ENCODE assay signal across 24 mouse cellular contexts in the genomic region with DNA sequence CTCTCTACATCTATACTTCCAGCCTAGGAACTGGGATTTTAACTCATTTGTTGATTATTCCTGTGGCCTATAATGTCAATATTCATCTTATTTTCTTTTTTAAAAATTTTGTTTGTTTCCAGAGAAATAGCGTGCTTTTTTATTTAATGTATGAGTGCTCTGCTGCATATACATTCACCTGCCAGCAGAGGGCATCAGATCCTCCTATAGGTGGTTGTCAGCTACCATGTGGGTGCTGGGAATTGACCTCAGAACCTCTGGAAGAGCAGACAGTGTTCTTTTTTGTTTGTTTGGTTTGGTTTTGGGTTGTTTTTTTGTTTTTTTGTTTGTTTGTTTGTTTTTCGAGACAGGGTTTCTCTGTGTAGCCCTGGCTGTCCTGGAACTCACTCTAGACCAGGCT. TPM values are rescaled to one million over a fixed set of nuclear protein-coding genes. Genes with fewer than 3 reads are reported as not detected.
DNase-seq lines count a peak whose midpoint lies in the region; ATAC-seq and TF ChIP-seq lines count a peak whose summit lies in the region.
"Had no signal": no experiment of that assay in that cellular context is flagged by ENCODE, and none has a peak within 500 bp of the region (broad histone marks: within the 10 kb centered on the region; RNA-seq: fewer than 3 reads in every experiment).

No protein-coding gene starts in this region.

- no peak overlapping the region for H3K27ac ChIP-seq in intestine, postnatal 0 days (ENCODE audit: low read depth, low read length)
- no peak overlapping the region for H3K27ac ChIP-seq in intestine, embryonic 16.5 days (ENCODE audit: low read length)
- no peak overlapping the region for H3K27ac ChIP-seq in lung, postnatal 0 days (ENCODE audit: low read length)
- H3K27ac ChIP-seq in limb, embryonic 10.5 days, result no peak overlapping the region
- H3K27ac ChIP-seq: embryonic facial prominence, embryonic 15.5 days; forebrain, embryonic 10.5 days; limb, embryonic 15.5 days; lung, embryonic 15.5 days; midbrain, embryonic 12.5 days; neural tube, embryonic 12.5 days had no signal

- no peaks in the 10 kb centered on the region for H3K27me3 ChIP-seq in intestine, postnatal 0 days (replicated peaks; ENCODE audit: control insufficient read depth, insufficient read depth, low read length)
- no peaks in the 10 kb centered on the region for H3K27me3 ChIP-seq in intestine, embryonic 16.5 days (replicated peaks; ENCODE audit: control insufficient read depth, insufficient read depth, low read length)
- H3K27me3 ChIP-seq in lung, postnatal 0 days (replicated peaks; ENCODE audit: insufficient read depth, low read length), result no peaks in the 10 kb centered on the region
- H3K27me3 ChIP-seq in limb, embryonic 10.5 days (ENCODE audit: low read depth, poor library complexity, severe bottlenecking), result no peaks in the 10 kb centered on the region
- H3K27me3 ChIP-seq: embryonic facial prominence, embryonic 15.5 days; limb, embryonic 15.5 days; lung, embryonic 15.5 days; midbrain, embryonic 12.5 days; neural tube, embryonic 12.5 days had no signal

- no peak overlapping the region for H3K4me2 ChIP-seq in intestine, postnatal 0 days (replicated peaks; ENCODE audit: low read depth)
- no peak overlapping the region for H3K4me2 ChIP-seq in intestine, embryonic 16.5 days (ENCODE audit: low read depth, low read length)
- no peak overlapping the region for H3K4me2 ChIP-seq in lung, postnatal 0 days (replicated peaks; ENCODE audit: low read depth, low read length)
- H3K4me2 ChIP-seq: embryonic facial prominence, embryonic 15.5 days; limb, embryonic 15.5 days; lung, embryonic 15.5 days; midbrain, embryonic 12.5 days; neural tube, embryonic 12.5 days had no signal

- no peaks in the 10 kb centered on the region for H3K9me3 ChIP-seq in intestine, postnatal 0 days (ENCODE audit: control insufficient read depth)
- no peaks in the 10 kb centered on the region for H3K9me3 ChIP-seq in intestine, embryonic 16.5 days (ENCODE audit: control insufficient read depth, low read length)
- no peaks in the 10 kb centered on the region for H3K9me3 ChIP-seq in lung, postnatal 0 days (ENCODE audit: low read length)
- no peaks in the 10 kb centered on the region for H3K9me3 ChIP-seq in limb, embryonic 10.5 days (replicated peaks)
- H3K9me3 ChIP-seq: embryonic facial prominence, embryonic 15.5 days; limb, embryonic 15.5 days; lung, embryonic 15.5 days; midbrain, embryonic 12.5 days; neural tube, embryonic 12.5 days had no signal

- H3K9ac ChIP-seq in intestine, postnatal 0 days (ENCODE audit: low read depth, low read length), result no peak overlapping the region
- no peak overlapping the region for H3K9ac ChIP-seq in intestine, embryonic 16.5 days (ENCODE audit: low read depth, low read length)
- H3K9ac ChIP-seq in lung, postnatal 0 days (replicated peaks; ENCODE audit: low read depth), result no peak overlapping the region
- H3K9ac ChIP-seq: embryonic facial prominence, embryonic 15.5 days; limb, embryonic 15.5 days; lung, embryonic 15.5 days; midbrain, embryonic 12.5 days; neural tube, embryonic 12.5 days had no signal

- no peak overlapping the region for H3K4me3 ChIP-seq in intestine, postnatal 0 days (ENCODE audit: low read depth, low read length)
- no peak overlapping the region for H3K4me3 ChIP-seq in intestine, embryonic 16.5 days (ENCODE audit: low read length)
- H3K4me3 ChIP-seq in lung, postnatal 0 days (ENCODE audit: low read depth, low read length), result no peak overlapping the region
- no peak overlapping the region for H3K4me3 ChIP-seq in limb, embryonic 10.5 days
- H3K4me3 ChIP-seq: embryonic facial prominence, embryonic 15.5 days; forebrain, embryonic 10.5 days; limb, embryonic 15.5 days; lung, embryonic 15.5 days; midbrain, embryonic 12.5 days; neural tube, embryonic 12.5 days had no signal

- DNase-seq in lung, postnatal 0 days (ENCODE audit: low spot score), result no peak
- no peak for DNase-seq in lung, postnatal 36 days
- DNase-seq in R1 (ENCODE audit: low read depth, low spot score), result peak; percentile 64
- DNase-seq in spleen, adult 12 weeks (ENCODE audit: low spot score), result no peak
- DNase-seq in limb, embryonic 10.5 days (ENCODE audit: low spot score), result no peak
- DNase-seq: adrenal gland, postnatal 36 days; cerebellum, adult 18-20 months; cerebellum, postnatal 36 days; right cerebral cortex, postnatal 4 days; thymus, postnatal 36 days had no signal

- H3K4me1 ChIP-seq in intestine, postnatal 0 days (replicated peaks; ENCODE audit: control insufficient read depth, insufficient read depth, low read length), result 0 out of 2 replicates have a peak, but pooled peaks cover 3% of the 10 kb centered on the region
- peaks cover 6% of the 10 kb centered on the region for H3K4me1 ChIP-seq in intestine, embryonic 16.5 days (ENCODE audit: control insufficient read depth, insufficient read depth, low read length)
- peaks cover 4% of the 10 kb centered on the region; the same call in 1 of the 2 replicates for H3K4me1 ChIP-seq in lung, postnatal 0 days (ENCODE audit: insufficient read depth, low read depth, low read length)
- peaks cover 24% of the 10 kb centered on the region for H3K4me1 ChIP-seq in limb, embryonic 10.5 days

- H3K36me3 ChIP-seq in intestine, postnatal 0 days (ENCODE audit: control insufficient read depth, insufficient read depth), result peaks cover under 1% of the 10 kb centered on the region; the same call in 1 of the 2 replicates
- no peaks in the 10 kb centered on the region for H3K36me3 ChIP-seq in intestine, embryonic 16.5 days (ENCODE audit: control insufficient read depth, insufficient read depth, low read length)
- H3K36me3 ChIP-seq in lung, postnatal 0 days (ENCODE audit: insufficient read depth, low read length), result no peaks in the 10 kb centered on the region
- H3K36me3 ChIP-seq in limb, embryonic 10.5 days, result peaks cover 3% of the 10 kb centered on the region

- WGBS in intestine, postnatal 0 days, result 75% methylated on average over 2 of the region's 2 CpGs
- WGBS in intestine, embryonic 16.5 days, result 72% methylated on average over 2 of the region's 2 CpGs
- WGBS in lung, postnatal 0 days, result 69% methylated on average over 2 of the region's 2 CpGs
- WGBS in limb, embryonic 10.5 days, result 73% methylated on average over 2 of the region's 2 CpGs

- peak; percentile 45 for TF ChIP-seq CTCF in intestine, postnatal 0 days (IDR thresholded peaks at IDR 0.05; ENCODE audit: low read depth)
- peak; percentile 20 for TF ChIP-seq CTCF in lung, postnatal 0 days (IDR thresholded peaks at IDR 0.05)

- TF ChIP-seq EP300 in lung, postnatal 0 days (IDR thresholded peaks at IDR 0.05), result no peak

- ATAC-seq in intestine, postnatal 0 days, result no peak
- no peak for ATAC-seq in intestine, embryonic 16.5 days
- ATAC-seq in lung, postnatal 0 days, result no peak
- ATAC-seq: Patski had no signal

RNA-seq across cellular contexts. Expression of a gene that starts 3.1 kb away (rescaled TPM):
- polyA plus RNA-seq in intestine, postnatal 0 days (2015; fragmentation: Nextera tagmentation; extraction: Ambion mirVana), result 29.4 and 30.1 TPM in 2 replicates
- 46.8 and 47.7 TPM in 2 replicates for polyA plus RNA-seq in intestine, embryonic 16.5 days (2015; fragmentation: Nextera tagmentation; extraction: Ambion mirVana)
- 21.4 and 22.1 TPM in 2 replicates for polyA plus RNA-seq in lung, postnatal 0 days (2015; fragmentation: Nextera tagmentation; extraction: Ambion mirVana)
- 59.4 and 61.0 TPM in 2 replicates for polyA plus RNA-seq in limb, embryonic 10.5 days (2016; fragmentation: Nextera tagmentation; extraction: Ambion mirVana)

RNA-seq across cellular contexts. Expression of a gene that starts 6.0 kb away (rescaled TPM):
- 0.20 and 0.22 TPM in 2 replicates for polyA plus RNA-seq in intestine, postnatal 0 days (2015; fragmentation: Nextera tagmentation; extraction: Ambion mirVana)
- polyA plus RNA-seq in intestine, embryonic 16.5 days (2015; fragmentation: Nextera tagmentation; extraction: Ambion mirVana), result 0.33 and 0.34 TPM in 2 replicates
- polyA plus RNA-seq in lung, postnatal 0 days (2015; fragmentation: Nextera tagmentation; extraction: Ambion mirVana), result 0.26 TPM in 2 replicates
- 0.04 TPM in 1 of 2 replicates, not detected in the other for polyA plus RNA-seq in limb, embryonic 10.5 days (2016; fragmentation: Nextera tagmentation; extraction: Ambion mirVana)
- polyA plus RNA-seq: forebrain, embryonic 10.5 days; heart, embryonic 16.5 days; hindbrain, embryonic 11.5 days; limb, embryonic 15.5 days; lung, embryonic 15.5 days; midbrain, embryonic 12.5 days; neural tube, embryonic 12.5 days had no signal

RNA-seq across cellular contexts. Expression of a gene that starts 33.4 kb away (rescaled TPM):
- 0.07 and 0.10 TPM in 2 replicates for polyA plus RNA-seq in intestine, postnatal 0 days (2015; fragmentation: Nextera tagmentation; extraction: Ambion mirVana)
- 0.06 TPM in 1 of 2 replicates, not detected in the other for polyA plus RNA-seq in intestine, embryonic 16.5 days (2015; fragmentation: Nextera tagmentation; extraction: Ambion mirVana)
- 0.13 and 0.24 TPM in 2 replicates for polyA plus RNA-seq in lung, postnatal 0 days (2015; fragmentation: Nextera tagmentation; extraction: Ambion mirVana)
- polyA plus RNA-seq in limb, embryonic 10.5 days (2016; fragmentation: Nextera tagmentation; extraction: Ambion mirVana), result 0.06 TPM in 1 of 2 replicates, not detected in the other
- polyA plus RNA-seq: hindbrain, embryonic 11.5 days; intestine, embryonic 14.5 days; kidney, embryonic 14.5 days; large intestine, adult 2 months; lung, embryonic 15.5 days; midbrain, embryonic 12.5 days; neural tube, embryonic 12.5 days had no signal

RNA-seq across cellular contexts. Expression of a gene that starts 33.5 kb away (rescaled TPM):
- 379 TPM in 2 replicates for polyA plus RNA-seq in intestine, postnatal 0 days (2015; fragmentation: Nextera tagmentation; extraction: Ambion mirVana)
- polyA plus RNA-seq in intestine, embryonic 16.5 days (2015; fragmentation: Nextera tagmentation; extraction: Ambion mirVana), result 269 and 299 TPM in 2 replicates
- 167 and 171 TPM in 2 replicates for polyA plus RNA-seq in lung, postnatal 0 days (2015; fragmentation: Nextera tagmentation; extraction: Ambion mirVana)
- 171 and 192 TPM in 2 replicates for polyA plus RNA-seq in limb, embryonic 10.5 days (2016; fragmentation: Nextera tagmentation; extraction: Ambion mirVana)

RNA-seq across cellular contexts. Expression of a gene that starts 42.5 kb away (rescaled TPM):
- 41.5 and 42.8 TPM in 2 replicates for polyA plus RNA-seq in intestine, postnatal 0 days (2015; fragmentation: Nextera tagmentation; extraction: Ambion mirVana)
- polyA plus RNA-seq in intestine, embryonic 16.5 days (2015; fragmentation: Nextera tagmentation; extraction: Ambion mirVana), result 52.9 and 54.3 TPM in 2 replicates
- 39.9 and 42.1 TPM in 2 replicates for polyA plus RNA-seq in lung, postnatal 0 days (2015; fragmentation: Nextera tagmentation; extraction: Ambion mirVana)
- 86.4 and 109 TPM in 2 replicates for polyA plus RNA-seq in limb, embryonic 10.5 days (2016; fragmentation: Nextera tagmentation; extraction: Ambion mirVana)
